Mouse (Mus musculus): ENCODE results near the gene Egfl6. TPM values are rescaled to one million over a fixed set of nuclear protein-coding genes. Genes with fewer than 3 reads are reported as not detected.

Egfl6 gene
- polyA plus RNA-seq, 1 experiment from 2014 or later: 8.4 TPM

DNA sequence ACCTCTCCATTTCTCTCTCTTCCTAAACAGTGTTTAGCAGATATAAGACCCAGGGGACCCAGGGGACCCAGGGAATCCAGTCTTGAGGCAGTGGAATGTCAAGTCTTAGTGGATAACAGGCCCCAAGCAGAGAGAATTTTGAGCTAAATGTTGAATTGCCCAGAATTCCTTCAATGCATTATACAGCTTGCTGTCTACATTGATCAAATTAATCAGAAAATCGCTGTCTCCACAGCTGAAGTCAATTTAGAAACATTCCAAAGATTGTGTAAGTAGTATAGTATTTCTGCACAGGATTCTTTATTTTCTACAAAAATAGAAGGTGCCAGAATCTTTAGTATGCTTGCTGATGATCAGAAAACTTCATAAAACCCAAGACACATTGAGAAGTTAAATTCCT, 9.4 kb downstream of the Egfl6 start:
- no peak overlapping the region for H3K27ac ChIP-seq (ENCODE audit: low read depth, low read length)
- H3K4me2 ChIP-seq (replicated peaks; ENCODE audit: low read depth, low read length): no peak overlapping the region
- WGBS: 56% methylated on average over 1 of the region's 1 CpGs
- no peaks in the 10 kb centered on the region for H3K27me3 ChIP-seq (ENCODE audit: control insufficient read depth, insufficient read depth, low read length)
- no peak overlapping the region for H3K9ac ChIP-seq (ENCODE audit: low read depth, low read length)
- no peak for ATAC-seq (ENCODE audit: low FRiP score, low TSS enrichment)
- H3K9me3 ChIP-seq (ENCODE audit: control insufficient read depth, low read length): no peaks in the 10 kb centered on the region
- no peaks in the 10 kb centered on the region for H3K36me3 ChIP-seq (ENCODE audit: control insufficient read depth, insufficient read depth, low read length)
- H3K4me1 ChIP-seq (ENCODE audit: control insufficient read depth, insufficient read depth, low read length): no peaks in the 10 kb centered on the region
- H3K4me3 ChIP-seq (ENCODE audit: low read length): no peak overlapping the region

DNA sequence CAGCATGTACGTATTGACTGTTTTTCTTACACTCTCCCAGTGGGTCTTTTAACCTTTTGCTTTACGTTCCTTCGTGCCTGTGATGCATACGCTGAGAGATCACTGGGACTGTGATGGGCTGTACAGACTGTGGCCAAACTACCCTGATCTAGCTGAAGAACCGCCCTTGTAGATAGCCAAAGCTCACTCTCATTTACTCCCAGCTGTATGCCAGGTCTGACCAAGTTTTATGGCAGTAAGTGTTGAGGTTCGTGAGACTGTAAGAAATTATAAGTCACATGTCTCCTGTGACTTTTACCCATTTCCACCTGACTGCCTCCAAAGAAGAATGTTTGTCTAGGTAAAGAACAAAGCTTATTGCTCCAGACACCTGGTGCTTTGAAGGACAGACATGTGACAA, 19.5 kb downstream of the Egfl6 start:
- no peak for ATAC-seq (ENCODE audit: low FRiP score, low TSS enrichment)
- no peak overlapping the region for H3K27ac ChIP-seq (ENCODE audit: low read depth, low read length)
- WGBS: 82% methylated on average over 6 of the region's 6 CpGs
- no peaks in the 10 kb centered on the region for H3K36me3 ChIP-seq (ENCODE audit: control insufficient read depth, insufficient read depth, low read length)
- no peaks in the 10 kb centered on the region for H3K9me3 ChIP-seq (ENCODE audit: control insufficient read depth, low read length)
- H3K4me1 ChIP-seq (ENCODE audit: control insufficient read depth, insufficient read depth, low read length): no peaks in the 10 kb centered on the region
- no peak overlapping the region for H3K4me2 ChIP-seq (replicated peaks; ENCODE audit: low read depth, low read length)
- H3K9ac ChIP-seq (ENCODE audit: low read depth, low read length): no peak overlapping the region
- H3K27me3 ChIP-seq (ENCODE audit: control insufficient read depth, insufficient read depth, low read length): no peaks in the 10 kb centered on the region
- H3K4me3 ChIP-seq (ENCODE audit: low read length): no peak overlapping the region

DNA sequence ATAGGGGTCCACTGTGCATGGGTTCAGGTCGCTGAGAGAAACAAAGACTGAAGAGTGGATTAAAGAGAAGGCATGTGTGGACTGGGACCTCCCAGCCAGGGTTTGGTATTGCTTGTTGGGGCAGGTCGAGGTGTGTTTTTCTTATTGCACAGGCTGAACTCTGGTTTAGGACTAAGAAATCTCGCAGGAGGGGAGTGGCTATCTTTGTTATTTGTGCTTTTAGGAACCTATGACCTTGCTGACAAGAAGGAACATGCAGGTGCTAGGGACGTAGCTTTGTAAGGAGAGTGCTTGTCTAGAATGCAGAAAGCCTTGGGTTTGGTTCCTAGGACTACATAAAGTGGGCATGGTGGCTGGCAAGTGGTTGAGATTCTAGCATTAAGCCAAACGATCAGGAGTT, 20.1 kb downstream of the Egfl6 start:
- 61% methylated on average over 5 of the region's 5 CpGs for WGBS

DNA sequence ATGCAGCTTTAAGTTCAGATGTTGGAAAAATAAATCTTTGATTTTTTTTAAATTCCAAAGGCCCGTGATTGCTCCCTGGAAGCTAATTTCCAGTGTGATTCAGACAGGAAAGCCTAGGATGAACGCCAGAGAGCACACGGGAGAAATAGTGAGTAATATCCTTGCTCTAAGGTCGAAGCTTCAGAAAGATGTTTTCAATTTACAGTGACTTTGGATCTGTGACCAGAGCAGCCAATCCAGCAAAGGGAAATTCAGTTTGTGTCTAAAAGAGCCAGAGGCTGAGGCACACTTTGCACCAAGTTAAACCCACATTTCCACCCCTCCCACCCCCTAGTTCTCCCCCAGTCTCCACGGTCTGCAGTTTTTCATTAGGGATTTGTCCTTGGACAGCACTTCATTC, 20.6 kb downstream of the Egfl6 start:
- H3K36me3 ChIP-seq (ENCODE audit: control insufficient read depth, insufficient read depth, low read length): no peaks in the 10 kb centered on the region
- H3K4me3 ChIP-seq (ENCODE audit: low read length): no peak overlapping the region
- H3K27ac ChIP-seq (ENCODE audit: low read depth, low read length): no peak overlapping the region
- no peaks in the 10 kb centered on the region for H3K9me3 ChIP-seq (ENCODE audit: control insufficient read depth, low read length)
- no peak overlapping the region for H3K4me2 ChIP-seq (replicated peaks; ENCODE audit: low read depth, low read length)
- no peak overlapping the region for H3K9ac ChIP-seq (ENCODE audit: low read depth, low read length)
- H3K4me1 ChIP-seq (ENCODE audit: control insufficient read depth, insufficient read depth, low read length): no peaks in the 10 kb centered on the region
- WGBS: 73% methylated on average over 5 of the region's 5 CpGs
- H3K27me3 ChIP-seq (ENCODE audit: control insufficient read depth, insufficient read depth, low read length): no peaks in the 10 kb centered on the region
- no peak for ATAC-seq (ENCODE audit: low FRiP score, low TSS enrichment)

More for the DNA sequence above, 20.1 kb downstream of the Egfl6 start:
- no peak overlapping the region for H3K9ac ChIP-seq (ENCODE audit: low read depth, low read length)
- H3K4me1 ChIP-seq (ENCODE audit: control insufficient read depth, insufficient read depth, low read length): no peaks in the 10 kb centered on the region
- H3K36me3 ChIP-seq (ENCODE audit: control insufficient read depth, insufficient read depth, low read length): no peaks in the 10 kb centered on the region
- no peak overlapping the region for H3K27ac ChIP-seq (ENCODE audit: low read depth, low read length)
- no peaks in the 10 kb centered on the region for H3K9me3 ChIP-seq (ENCODE audit: control insufficient read depth, low read length)
- H3K4me3 ChIP-seq (ENCODE audit: low read length): no peak overlapping the region
- H3K4me2 ChIP-seq (replicated peaks; ENCODE audit: low read depth, low read length): no peak overlapping the region
- no peaks in the 10 kb centered on the region for H3K27me3 ChIP-seq (ENCODE audit: control insufficient read depth, insufficient read depth, low read length)
- no peak for ATAC-seq (ENCODE audit: low FRiP score, low TSS enrichment)

DNA sequence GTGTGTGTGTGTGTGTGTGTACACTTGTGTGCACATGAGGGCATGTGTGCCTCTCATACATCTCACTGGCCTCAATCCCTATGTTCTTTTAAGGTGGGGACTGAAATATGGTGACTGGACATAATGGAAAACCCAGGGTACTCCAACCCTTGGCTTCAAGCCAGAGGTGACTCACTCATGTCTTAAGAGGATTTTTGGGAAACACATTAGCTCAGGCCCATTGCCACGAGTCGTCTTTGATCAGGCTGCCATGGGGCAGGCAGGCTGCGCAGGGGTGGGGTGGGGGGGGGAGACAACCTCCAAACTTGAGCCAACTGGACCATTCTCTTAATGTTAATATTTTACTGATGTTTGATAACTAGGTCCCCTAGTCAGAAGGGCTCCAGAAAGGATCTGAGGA, 26.2 kb downstream of the Egfl6 start:
- ATAC-seq (ENCODE audit: low FRiP score, low TSS enrichment): 0 out of 2 replicates have a peak, but pooled peaks have one; percentile 49

DNA sequence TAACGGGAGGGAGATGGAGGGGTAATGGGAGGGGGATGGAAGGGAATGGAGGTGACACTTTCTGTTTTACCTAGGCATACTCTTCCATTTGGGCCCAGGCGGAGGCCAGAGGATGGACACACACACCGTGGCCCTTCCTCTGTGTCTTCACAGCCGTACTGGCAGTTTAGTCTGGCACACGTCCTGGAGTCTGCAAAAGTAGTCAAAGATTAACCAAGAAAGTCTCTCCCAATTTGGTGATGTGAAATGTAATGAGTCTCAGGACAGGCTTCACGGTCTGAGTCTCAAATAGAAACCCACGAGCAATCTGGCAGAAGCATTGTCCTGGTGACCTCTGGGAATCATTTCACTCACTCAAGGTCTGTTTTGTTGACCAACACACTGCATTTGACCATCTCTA, 33.2 kb downstream of the Egfl6 start:
- Histone ChIP-seq H3K4me1 (ENCODE audit: control insufficient read depth, insufficient read depth, low read length) (no peaks in the 10 kb centered on the region), H3K27me3 (ENCODE audit: control insufficient read depth, insufficient read depth, low read length) (no peaks in the 10 kb centered on the region), H3K9ac (ENCODE audit: low read depth, low read length) (no peak overlapping the region), H3K4me2 (replicated peaks; ENCODE audit: low read depth, low read length) (no peak overlapping the region), H3K9me3 (ENCODE audit: control insufficient read depth, low read length) (no peaks in the 10 kb centered on the region), H3K36me3 (ENCODE audit: control insufficient read depth, insufficient read depth, low read length) (no peaks in the 10 kb centered on the region), H3K27ac (ENCODE audit: low read depth, low read length) (no peak overlapping the region), H3K4me3 (ENCODE audit: low read length) (no peak overlapping the region)
- ATAC-seq (ENCODE audit: low FRiP score, low TSS enrichment): no peak
- WGBS: 79% methylated on average over 7 of the region's 7 CpGs

More for the DNA sequence above, 26.2 kb downstream of the Egfl6 start:
- WGBS: 64% methylated on average over 3 of the region's 3 CpGs
- no peaks in the 10 kb centered on the region for H3K9me3 ChIP-seq (ENCODE audit: control insufficient read depth, low read length)
- H3K36me3 ChIP-seq (ENCODE audit: control insufficient read depth, insufficient read depth, low read length): no peaks in the 10 kb centered on the region
- no peaks in the 10 kb centered on the region for H3K27me3 ChIP-seq (ENCODE audit: control insufficient read depth, insufficient read depth, low read length)
- H3K4me3 ChIP-seq (ENCODE audit: low read length): no peak overlapping the region
- H3K4me2 ChIP-seq (replicated peaks; ENCODE audit: low read depth, low read length): no peak overlapping the region
- H3K27ac ChIP-seq (ENCODE audit: low read depth, low read length): no peak overlapping the region
- no peaks in the 10 kb centered on the region for H3K4me1 ChIP-seq (ENCODE audit: control insufficient read depth, insufficient read depth, low read length)
- H3K9ac ChIP-seq (ENCODE audit: low read depth, low read length): no peak overlapping the region

DNA sequence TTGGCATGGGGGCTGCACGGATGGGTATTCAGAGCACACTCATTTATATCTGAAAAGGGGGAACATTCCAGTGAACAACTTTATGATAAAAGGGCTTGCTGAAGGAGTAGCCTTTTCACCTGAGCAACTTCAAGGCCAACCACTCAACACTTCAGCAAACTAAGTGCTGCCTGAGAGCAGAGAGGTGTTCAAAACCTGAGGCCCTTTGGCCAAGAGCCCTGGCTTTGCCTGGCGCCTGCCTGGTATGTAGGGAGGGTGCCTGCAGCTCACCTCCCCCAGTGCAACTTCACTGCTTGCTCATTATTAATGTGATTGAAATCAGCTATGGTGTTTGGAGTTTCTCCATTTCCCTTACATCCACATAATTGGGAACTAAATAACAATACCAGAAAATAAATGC, 39.0 kb downstream of the Egfl6 start:
- no peak overlapping the region for H3K4me3 ChIP-seq (ENCODE audit: low read length)
- no peak for ATAC-seq (ENCODE audit: low FRiP score, low TSS enrichment)
- H3K36me3 ChIP-seq (ENCODE audit: control insufficient read depth, insufficient read depth, low read length): no peaks in the 10 kb centered on the region
- H3K27me3 ChIP-seq (ENCODE audit: control insufficient read depth, insufficient read depth, low read length): no peaks in the 10 kb centered on the region
- H3K27ac ChIP-seq (ENCODE audit: low read depth, low read length): no peak overlapping the region
- H3K4me2 ChIP-seq (replicated peaks; ENCODE audit: low read depth, low read length): no peak overlapping the region
- no peak overlapping the region for H3K9ac ChIP-seq (ENCODE audit: low read depth, low read length)
- H3K4me1 ChIP-seq (ENCODE audit: control insufficient read depth, insufficient read depth, low read length): no peaks in the 10 kb centered on the region
- 73% methylated on average over 2 of the region's 2 CpGs for WGBS
- H3K9me3 ChIP-seq (ENCODE audit: control insufficient read depth, low read length): no peaks in the 10 kb centered on the region

DNA sequence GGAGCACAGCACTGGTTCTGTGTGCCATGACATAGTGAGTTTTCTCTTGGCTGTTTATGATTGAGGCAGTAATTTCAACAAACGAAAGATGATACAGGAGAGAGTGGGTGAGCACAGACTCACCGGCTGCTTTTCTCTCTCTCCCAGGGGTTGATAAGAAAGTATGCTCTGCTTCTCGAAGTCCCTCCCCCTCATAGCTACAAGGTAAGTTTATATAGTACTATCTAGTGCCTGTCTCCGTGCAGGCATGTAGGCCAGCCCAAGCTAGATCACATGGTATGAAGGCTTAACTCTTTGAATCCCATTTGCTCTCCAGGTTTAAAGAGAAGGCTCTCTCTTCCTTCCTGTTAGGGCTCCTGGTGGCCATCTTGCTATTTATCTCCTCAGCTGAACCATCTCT, 50.4 kb downstream of the Egfl6 start:
- WGBS: 54% methylated on average over 4 of the region's 4 CpGs
- no peak overlapping the region for H3K9ac ChIP-seq (ENCODE audit: low read depth, low read length)
- no peak for ATAC-seq (ENCODE audit: low FRiP score, low TSS enrichment)
- no peaks in the 10 kb centered on the region for H3K27me3 ChIP-seq (ENCODE audit: control insufficient read depth, insufficient read depth, low read length)
- H3K36me3 ChIP-seq (ENCODE audit: control insufficient read depth, insufficient read depth, low read length): no peaks in the 10 kb centered on the region
- H3K27ac ChIP-seq (ENCODE audit: low read depth, low read length): no peak overlapping the region
- H3K9me3 ChIP-seq (ENCODE audit: control insufficient read depth, low read length): no peaks in the 10 kb centered on the region
- H3K4me1 ChIP-seq (ENCODE audit: control insufficient read depth, insufficient read depth, low read length): no peaks in the 10 kb centered on the region
- H3K4me2 ChIP-seq (replicated peaks; ENCODE audit: low read depth, low read length): no peak overlapping the region
- H3K4me3 ChIP-seq (ENCODE audit: low read length): no peak overlapping the region

DNA sequence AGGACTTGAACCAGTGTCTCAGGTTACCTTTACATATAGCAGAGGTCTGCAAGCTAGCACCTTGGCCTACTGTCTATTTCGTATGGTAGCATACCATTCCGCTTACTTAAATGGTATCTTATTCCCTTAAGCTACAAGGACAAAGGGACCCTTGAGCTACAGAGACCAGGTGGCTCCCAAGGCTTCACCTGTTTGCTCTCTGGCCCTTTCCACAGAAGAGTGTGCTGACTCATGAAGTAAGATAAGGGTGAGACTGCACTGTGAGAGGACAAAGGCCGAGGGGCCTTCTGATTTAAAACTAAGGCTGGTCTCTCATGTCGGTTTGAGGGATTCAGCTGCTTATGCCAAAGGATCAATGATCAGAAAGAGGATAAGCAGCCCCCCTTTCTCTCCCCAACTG, 52.1 kb downstream of the Egfl6 start:
- Histone ChIP-seq H3K4me2 (replicated peaks; ENCODE audit: low read depth, low read length) (no peak overlapping the region), H3K27ac (ENCODE audit: low read depth, low read length) (no peak overlapping the region), H3K27me3 (ENCODE audit: control insufficient read depth, insufficient read depth, low read length) (no peaks in the 10 kb centered on the region), H3K36me3 (ENCODE audit: control insufficient read depth, insufficient read depth, low read length) (no peaks in the 10 kb centered on the region), H3K4me3 (ENCODE audit: low read length) (no peak overlapping the region), H3K4me1 (ENCODE audit: control insufficient read depth, insufficient read depth, low read length) (no peaks in the 10 kb centered on the region), H3K9me3 (ENCODE audit: control insufficient read depth, low read length) (no peaks in the 10 kb centered on the region), H3K9ac (ENCODE audit: low read depth, low read length) (no peak overlapping the region)
- 81% methylated on average over 4 of the region's 4 CpGs for WGBS
- ATAC-seq (ENCODE audit: low FRiP score, low TSS enrichment): no peak

DNA sequence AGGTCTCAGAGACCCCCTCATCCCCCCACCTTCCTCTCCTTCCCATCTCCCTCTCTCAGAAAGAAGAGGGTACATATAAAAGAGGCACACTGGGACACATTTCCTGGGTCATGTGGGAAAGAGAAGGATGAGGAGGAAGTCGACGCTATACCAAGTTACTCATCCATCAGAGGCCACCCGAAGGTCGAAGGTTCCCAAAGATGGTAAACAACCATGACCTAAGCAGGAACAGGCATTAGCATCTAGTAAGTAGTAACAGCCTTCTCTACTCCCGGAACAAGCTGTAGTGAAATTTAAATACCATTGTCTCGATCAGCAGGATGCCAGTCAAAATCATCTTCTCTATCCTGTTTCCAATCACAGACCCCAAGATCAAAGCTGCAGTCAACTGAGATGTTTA, 53.8 kb downstream of the Egfl6 start:
- Histone ChIP-seq H3K27ac (ENCODE audit: low read depth, low read length) (no peak overlapping the region), H3K9me3 (ENCODE audit: control insufficient read depth, low read length) (no peaks in the 10 kb centered on the region), H3K4me2 (replicated peaks; ENCODE audit: low read depth, low read length) (no peak overlapping the region), H3K9ac (ENCODE audit: low read depth, low read length) (no peak overlapping the region), H3K4me1 (ENCODE audit: control insufficient read depth, insufficient read depth, low read length) (no peaks in the 10 kb centered on the region), H3K27me3 (ENCODE audit: control insufficient read depth, insufficient read depth, low read length) (no peaks in the 10 kb centered on the region), H3K36me3 (ENCODE audit: control insufficient read depth, insufficient read depth, low read length) (no peaks in the 10 kb centered on the region), H3K4me3 (ENCODE audit: low read length) (no peak overlapping the region)
- WGBS: 54% methylated on average over 6 of the region's 6 CpGs
- ATAC-seq (ENCODE audit: low FRiP score, low TSS enrichment): no peak

Data from kidney, embryonic 14.5 days (tissue).